Mouse (Mus musculus): ENCODE measurements around the gene Zdhhc6. TPM values are rescaled to one million over a fixed set of nuclear protein-coding genes. Genes with fewer than 3 reads are reported as not detected.

Gene Zdhhc6
- polyA plus RNA-seq, 1 experiment from 2014 or later: 92.6 TPM

GRCm38 (mm10) chr19:55231081-55231480 lies 84.8 kb downstream of the Zdhhc6 start:
- no peaks in the 10 kb centered on the region for H3K36me3 ChIP-seq
- no peaks in the 10 kb centered on the region for H3K27me3 ChIP-seq (replicated peaks)
- 88% methylated on average over 10 of the region's 10 CpGs for WGBS
- H3K9ac ChIP-seq: no peak overlapping the region
- no peak overlapping the region for H3K27ac ChIP-seq
- no peak for ATAC-seq (ENCODE audit: low FRiP score, low read depth)
- H3K4me3 ChIP-seq: no peak overlapping the region
- H3K4me2 ChIP-seq (replicated peaks): no peak overlapping the region
- H3K9me3 ChIP-seq: no peaks in the 10 kb centered on the region
- H3K4me1 ChIP-seq: no peaks in the 10 kb centered on the region

GRCm38 (mm10) chr19:55227135-55227534 lies 88.7 kb downstream of the Zdhhc6 start:
- H3K9ac ChIP-seq: no peak overlapping the region
- H3K27me3 ChIP-seq (replicated peaks): no peaks in the 10 kb centered on the region
- H3K4me2 ChIP-seq (replicated peaks): no peak overlapping the region
- no peaks in the 10 kb centered on the region for H3K4me1 ChIP-seq
- 90% methylated on average over 7 of the region's 7 CpGs for WGBS
- no peaks in the 10 kb centered on the region for H3K9me3 ChIP-seq
- H3K27ac ChIP-seq: no peak overlapping the region
- ATAC-seq (ENCODE audit: low FRiP score, low read depth): no peak
- H3K36me3 ChIP-seq: no peaks in the 10 kb centered on the region
- no peak overlapping the region for H3K4me3 ChIP-seq

- H3K9me3 ChIP-seq: no peaks in the 10 kb centered on the region
- no peaks in the 10 kb centered on the region for H3K36me3 ChIP-seq
- H3K4me2 ChIP-seq (replicated peaks): no peak overlapping the region
- H3K4me1 ChIP-seq: no peaks in the 10 kb centered on the region
- no peak for ATAC-seq (ENCODE audit: low FRiP score, low read depth)
- 65% methylated on average over 5 of the region's 5 CpGs for WGBS
- H3K27me3 ChIP-seq (replicated peaks): no peaks in the 10 kb centered on the region
- H3K9ac ChIP-seq: no peak overlapping the region
- H3K4me3 ChIP-seq: no peak overlapping the region
- H3K27ac ChIP-seq: no peak overlapping the region
Observed at GRCm38 (mm10) chr19:55226621-55227020, 89.2 kb downstream of the Zdhhc6 start.

- H3K36me3 ChIP-seq: no peaks in the 10 kb centered on the region
- H3K4me2 ChIP-seq (replicated peaks): no peak overlapping the region
- ATAC-seq (ENCODE audit: low FRiP score, low read depth): no peak
- no peaks in the 10 kb centered on the region for H3K4me1 ChIP-seq
- H3K9me3 ChIP-seq: no peaks in the 10 kb centered on the region
- H3K27me3 ChIP-seq (replicated peaks): no peaks in the 10 kb centered on the region; the same call in 1 of the 2 replicates
- H3K4me3 ChIP-seq: no peak overlapping the region
- 89% methylated on average over 9 of the region's 9 CpGs for WGBS
- no peak overlapping the region for H3K27ac ChIP-seq
- no peak overlapping the region for H3K9ac ChIP-seq
Observed at GRCm38 (mm10) chr19:55222268-55222667, 93.6 kb downstream of the Zdhhc6 start.

Other genes starting within 250 kb of the Zdhhc6 start
- gene Gpam, start 188.8 kb downstream of the Zdhhc6 start, polyA plus RNA-seq (2016; fragmentation: Nextera tagmentation; extraction: Ambion mirVana): 19.6 and 21.0 TPM in 2 replicates
- not detected in 2 replicates for gene Tectb, start 135.3 kb downstream of the Zdhhc6 start, polyA plus RNA-seq (2016; fragmentation: Nextera tagmentation; extraction: Ambion mirVana)
- not detected in 2 replicates for gene Gucy2g, start 74.8 kb downstream of the Zdhhc6 start, polyA plus RNA-seq (2016; fragmentation: Nextera tagmentation; extraction: Ambion mirVana)
- gene Acsl5, start 64.1 kb downstream of the Zdhhc6 start, polyA plus RNA-seq (2016; fragmentation: Nextera tagmentation; extraction: Ambion mirVana): 17.4 and 20.3 TPM in 2 replicates
- gene Vti1a, start 263 bp upstream of the Zdhhc6 start, polyA plus RNA-seq (2016; fragmentation: Nextera tagmentation; extraction: Ambion mirVana): 29.4 and 30.1 TPM in 2 replicates